Mouse (Mus musculus): ENCODE data around the gene Fam189a1. TPM values are rescaled to one million over a fixed set of nuclear protein-coding genes. Genes with fewer than 3 reads are reported as not detected.
A peak's percentile ranks its signal among the peaks of the same experiment; 100 is the strongest.

The Fam189a1 gene
- polyA plus RNA-seq, 1 experiment: not detected

GRCm38 (mm10) chr7:65065457-65065856, 90.9 kb downstream of the Fam189a1 start:
- no peaks in the 10 kb centered on the region for H3K4me1 ChIP-seq (ENCODE audit: control insufficient read depth, insufficient read depth, low read length)
- H3K27me3 ChIP-seq (ENCODE audit: control insufficient read depth, insufficient read depth, low read length, poor library complexity, severe bottlenecking): no peaks in the 10 kb centered on the region
- no peak overlapping the region for H3K4me3 ChIP-seq (ENCODE audit: low read depth, low read length)
- TF ChIP-seq POLR2A (IDR thresholded peaks at IDR 0.05; ENCODE audit: insufficient read depth, low read length) (no peak), EP300 (IDR thresholded peaks at IDR 0.05; ENCODE audit: insufficient read depth, low read depth, low read length) (no peak), CTCF (IDR thresholded peaks at IDR 0.05; ENCODE audit: low read depth, low read length) (no peak)
- no peaks in the 10 kb centered on the region for H3K9me3 ChIP-seq (replicated peaks; ENCODE audit: control insufficient read depth, insufficient read depth, low read length, poor library complexity, severe bottlenecking)
- no peaks in the 10 kb centered on the region for H3K36me3 ChIP-seq (ENCODE audit: control insufficient read depth, insufficient read depth, low read length, poor library complexity, severe bottlenecking)
- H3K9ac ChIP-seq (ENCODE audit: low read depth, poor library complexity, severe bottlenecking): no peak overlapping the region
- H3K27ac ChIP-seq (ENCODE audit: insufficient read depth, low read length): peak overlapping the region; percentile 23

GRCm38 (mm10) chr7:65064638-65065037, 91.7 kb downstream of the Fam189a1 start:
- H3K27ac ChIP-seq (ENCODE audit: insufficient read depth, low read length): peak overlapping the region; percentile 23; the same call in 1 of the 2 replicates
- H3K9me3 ChIP-seq (replicated peaks; ENCODE audit: control insufficient read depth, insufficient read depth, low read length, poor library complexity, severe bottlenecking): no peaks in the 10 kb centered on the region
- H3K4me3 ChIP-seq (ENCODE audit: low read depth, low read length): no peak overlapping the region
- no peaks in the 10 kb centered on the region for H3K4me1 ChIP-seq (ENCODE audit: control insufficient read depth, insufficient read depth, low read length)
- TF ChIP-seq EP300 (IDR thresholded peaks at IDR 0.05; ENCODE audit: insufficient read depth, low read depth, low read length) (peak; percentile 68; the same call in 1 of the 2 replicates), CTCF (IDR thresholded peaks at IDR 0.05; ENCODE audit: low read depth, low read length) (no peak), POLR2A (IDR thresholded peaks at IDR 0.05; ENCODE audit: insufficient read depth, low read length) (no peak)
- H3K27me3 ChIP-seq (ENCODE audit: control insufficient read depth, insufficient read depth, low read length, poor library complexity, severe bottlenecking): no peaks in the 10 kb centered on the region
- no peak overlapping the region for H3K9ac ChIP-seq (ENCODE audit: low read depth, poor library complexity, severe bottlenecking)
- no peaks in the 10 kb centered on the region for H3K36me3 ChIP-seq (ENCODE audit: control insufficient read depth, insufficient read depth, low read length, poor library complexity, severe bottlenecking)

- peak overlapping the region; percentile 41; the same call in 1 of the 2 replicates for H3K27ac ChIP-seq (ENCODE audit: insufficient read depth, low read length)
- no peak overlapping the region for H3K9ac ChIP-seq (ENCODE audit: low read depth, poor library complexity, severe bottlenecking)
- no peak for TF ChIP-seq CTCF (IDR thresholded peaks at IDR 0.05; ENCODE audit: low read depth, low read length)
- no peak for TF ChIP-seq POLR2A (IDR thresholded peaks at IDR 0.05; ENCODE audit: insufficient read depth, low read length)
- TF ChIP-seq EP300 (IDR thresholded peaks at IDR 0.05; ENCODE audit: insufficient read depth, low read depth, low read length): no peak
- H3K4me1 ChIP-seq (ENCODE audit: control insufficient read depth, insufficient read depth, low read length): no peaks in the 10 kb centered on the region
- H3K9me3 ChIP-seq (replicated peaks; ENCODE audit: control insufficient read depth, insufficient read depth, low read length, poor library complexity, severe bottlenecking): no peaks in the 10 kb centered on the region
- no peak overlapping the region for H3K4me3 ChIP-seq (ENCODE audit: low read depth, low read length)
- no peaks in the 10 kb centered on the region for H3K36me3 ChIP-seq (ENCODE audit: control insufficient read depth, insufficient read depth, low read length, poor library complexity, severe bottlenecking)
- no peaks in the 10 kb centered on the region for H3K27me3 ChIP-seq (ENCODE audit: control insufficient read depth, insufficient read depth, low read length, poor library complexity, severe bottlenecking)
Measured at GRCm38 (mm10) chr7:65064096-65064495, 92.3 kb downstream of the Fam189a1 start.

- H3K9ac ChIP-seq (ENCODE audit: low read depth, poor library complexity, severe bottlenecking): no peak overlapping the region
- no peak overlapping the region for H3K4me3 ChIP-seq (ENCODE audit: low read depth, low read length)
- H3K36me3 ChIP-seq (ENCODE audit: control insufficient read depth, insufficient read depth, low read length, poor library complexity, severe bottlenecking): no peaks in the 10 kb centered on the region
- TF ChIP-seq CTCF (IDR thresholded peaks at IDR 0.05; ENCODE audit: low read depth, low read length) (no peak), EP300 (IDR thresholded peaks at IDR 0.05; ENCODE audit: insufficient read depth, low read depth, low read length) (no peak), POLR2A (IDR thresholded peaks at IDR 0.05; ENCODE audit: insufficient read depth, low read length) (no peak)
- H3K27ac ChIP-seq (ENCODE audit: insufficient read depth, low read length): no peak overlapping the region
- no peaks in the 10 kb centered on the region for H3K27me3 ChIP-seq (ENCODE audit: control insufficient read depth, insufficient read depth, low read length, poor library complexity, severe bottlenecking)
- H3K9me3 ChIP-seq (replicated peaks; ENCODE audit: control insufficient read depth, insufficient read depth, low read length, poor library complexity, severe bottlenecking): no peaks in the 10 kb centered on the region
- H3K4me1 ChIP-seq (ENCODE audit: control insufficient read depth, insufficient read depth, low read length): no peaks in the 10 kb centered on the region
Measured at GRCm38 (mm10) chr7:65060163-65060799, 96.1 kb downstream of the Fam189a1 start.

GRCm38 (mm10) chr7:65056864-65057263, 99.5 kb downstream of the Fam189a1 start:
- no peak overlapping the region for H3K27ac ChIP-seq (ENCODE audit: insufficient read depth, low read length)

GRCm38 (mm10) chr7:65051986-65052385, 104.4 kb downstream of the Fam189a1 start:
- H3K27me3 ChIP-seq (ENCODE audit: control insufficient read depth, insufficient read depth, low read length, poor library complexity, severe bottlenecking): no peaks in the 10 kb centered on the region
- no peak overlapping the region for H3K9ac ChIP-seq (ENCODE audit: low read depth, poor library complexity, severe bottlenecking)
- no peak overlapping the region for H3K4me3 ChIP-seq (ENCODE audit: low read depth, low read length)
- no peaks in the 10 kb centered on the region for H3K36me3 ChIP-seq (ENCODE audit: control insufficient read depth, insufficient read depth, low read length, poor library complexity, severe bottlenecking)
- H3K4me1 ChIP-seq (ENCODE audit: control insufficient read depth, insufficient read depth, low read length): no peaks in the 10 kb centered on the region
- TF ChIP-seq EP300 (IDR thresholded peaks at IDR 0.05; ENCODE audit: insufficient read depth, low read depth, low read length) (no peak), CTCF (IDR thresholded peaks at IDR 0.05; ENCODE audit: low read depth, low read length) (no peak), POLR2A (IDR thresholded peaks at IDR 0.05; ENCODE audit: insufficient read depth, low read length) (no peak)
- H3K9me3 ChIP-seq (replicated peaks; ENCODE audit: control insufficient read depth, insufficient read depth, low read length, poor library complexity, severe bottlenecking): no peaks in the 10 kb centered on the region
- no peak overlapping the region for H3K27ac ChIP-seq (ENCODE audit: insufficient read depth, low read length)

More at GRCm38 (mm10) chr7:65056864-65057263, 99.5 kb downstream of the Fam189a1 start:
- H3K27me3 ChIP-seq (ENCODE audit: control insufficient read depth, insufficient read depth, low read length, poor library complexity, severe bottlenecking): no peaks in the 10 kb centered on the region
- no peaks in the 10 kb centered on the region for H3K4me1 ChIP-seq (ENCODE audit: control insufficient read depth, insufficient read depth, low read length)
- no peaks in the 10 kb centered on the region for H3K36me3 ChIP-seq (ENCODE audit: control insufficient read depth, insufficient read depth, low read length, poor library complexity, severe bottlenecking)
- no peak overlapping the region for H3K4me3 ChIP-seq (ENCODE audit: low read depth, low read length)
- TF ChIP-seq CTCF (IDR thresholded peaks at IDR 0.05; ENCODE audit: low read depth, low read length): no peak
- TF ChIP-seq EP300 (IDR thresholded peaks at IDR 0.05; ENCODE audit: insufficient read depth, low read depth, low read length): no peak
- TF ChIP-seq POLR2A (IDR thresholded peaks at IDR 0.05; ENCODE audit: insufficient read depth, low read length): no peak
- no peak overlapping the region for H3K9ac ChIP-seq (ENCODE audit: low read depth, poor library complexity, severe bottlenecking)
- no peaks in the 10 kb centered on the region for H3K9me3 ChIP-seq (replicated peaks; ENCODE audit: control insufficient read depth, insufficient read depth, low read length, poor library complexity, severe bottlenecking)

Measured in ES-Bruce4 (cell line).